Mouse (Mus musculus) erythroblast, embryonic 14.5 days (primary cell): Measurements from ENCODE around the gene Gli2.

Experiments used
- GATA1 ChIP-seq: IDR thresholded peaks from 2 replicates; pipeline ENCODE4 v1.6.1; 2012; ENCODE audit warnings: low read length, inconsistent platforms, mixed read lengths
- TAL1 ChIP-seq: IDR thresholded peaks from 3 replicates; pipeline ENCODE4 v1.6.1; 2012; ENCODE audit warnings: low read length, inconsistent platforms, mixed read lengths

GRCm38 (mm10) chr1:118952318-118952717 lies 101.1 kb downstream of the Gli2 start:
- TF ChIP-seq GATA1 (no peak), TAL1 (no peak)
